Mouse (Mus musculus): Measurements from ENCODE around the gene Rpl23a.
"Not testable (repeated sequence)": the region's sequence is repeated elsewhere in the genome, so short reads cannot be mapped to it uniquely, and the experiment has no call there.

The Rpl23a gene

DNA sequence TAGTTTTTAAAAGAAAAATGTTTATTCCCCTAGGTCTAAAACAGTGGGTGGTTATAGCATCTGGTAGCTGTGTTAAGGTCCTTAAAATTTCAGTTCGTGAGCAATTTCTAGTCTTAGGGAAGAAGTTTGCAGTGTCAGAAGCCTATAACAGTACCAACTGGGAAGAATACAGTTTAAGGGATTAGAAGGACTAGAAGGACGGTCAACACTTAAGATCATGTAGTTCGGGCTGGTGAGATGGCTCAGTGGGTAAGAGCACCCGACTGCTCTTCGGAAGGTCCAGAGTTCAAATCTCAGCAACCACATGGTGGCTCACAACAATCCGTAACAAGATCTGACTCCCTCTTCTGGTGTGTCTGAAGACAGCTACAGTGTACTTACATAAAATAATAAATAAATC, 1.3 kb upstream of the Rpl23a start:
- not testable (repeated sequence) for DNase-seq (ENCODE audit: low read depth in 2 of 2, low spot score in 2 of 2)

DNA sequence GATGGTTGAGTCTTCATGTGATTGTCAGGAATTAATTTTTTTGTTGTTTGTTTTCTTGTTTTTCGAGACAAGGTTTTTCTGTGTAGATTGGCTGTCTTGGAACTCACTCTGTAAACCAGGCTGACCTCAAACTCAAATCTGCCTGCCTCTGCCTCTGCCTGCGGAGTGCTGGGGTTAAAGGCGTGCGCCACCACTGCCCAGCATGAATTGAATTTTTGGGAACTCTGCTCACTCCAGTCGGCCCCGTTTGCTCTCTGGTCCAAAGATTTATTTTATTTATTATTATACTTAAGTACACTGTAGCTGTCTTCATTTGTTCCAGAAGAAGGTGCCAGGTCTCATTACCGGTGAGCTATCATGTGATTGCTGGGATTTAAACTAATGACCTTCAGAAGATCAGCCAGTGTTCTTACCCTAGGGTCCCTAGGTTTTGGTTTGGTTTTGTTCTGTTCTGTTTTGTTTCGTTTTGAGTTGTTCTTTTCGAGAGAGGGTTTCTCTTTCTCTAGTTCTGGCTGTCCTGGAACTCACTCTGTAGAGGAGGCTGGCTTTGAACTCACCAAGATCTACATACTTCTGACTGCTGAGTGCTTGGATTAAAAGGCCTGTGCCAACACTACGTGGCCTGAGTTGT, 615 bp upstream of the Rpl23a start:
- DNase-seq (ENCODE audit: low read depth in 2 of 2, low spot score in 2 of 2) = no peak

DNA sequence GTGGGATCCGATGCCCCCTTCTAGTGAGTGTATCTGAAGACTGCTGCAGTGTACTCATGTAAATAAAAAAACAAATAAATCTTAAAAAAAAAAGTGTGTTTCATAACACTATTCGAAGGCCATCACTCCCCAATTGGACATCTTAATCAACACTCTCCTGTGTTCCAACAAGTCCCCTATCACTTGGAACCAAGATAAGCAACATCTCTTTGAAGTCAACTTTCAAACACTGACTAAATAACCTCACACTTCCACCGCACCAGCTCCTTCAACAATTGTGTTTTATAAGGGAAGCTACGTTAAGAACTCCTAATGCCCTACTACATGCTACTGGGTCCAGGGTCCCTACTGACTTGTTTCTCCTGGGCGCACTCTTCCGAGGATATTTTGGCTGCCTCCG, 934 bp downstream of the Rpl23a start:
- DNase-seq (ENCODE audit: low read depth in 2 of 2, low spot score in 2 of 2) = no peak

DNA sequence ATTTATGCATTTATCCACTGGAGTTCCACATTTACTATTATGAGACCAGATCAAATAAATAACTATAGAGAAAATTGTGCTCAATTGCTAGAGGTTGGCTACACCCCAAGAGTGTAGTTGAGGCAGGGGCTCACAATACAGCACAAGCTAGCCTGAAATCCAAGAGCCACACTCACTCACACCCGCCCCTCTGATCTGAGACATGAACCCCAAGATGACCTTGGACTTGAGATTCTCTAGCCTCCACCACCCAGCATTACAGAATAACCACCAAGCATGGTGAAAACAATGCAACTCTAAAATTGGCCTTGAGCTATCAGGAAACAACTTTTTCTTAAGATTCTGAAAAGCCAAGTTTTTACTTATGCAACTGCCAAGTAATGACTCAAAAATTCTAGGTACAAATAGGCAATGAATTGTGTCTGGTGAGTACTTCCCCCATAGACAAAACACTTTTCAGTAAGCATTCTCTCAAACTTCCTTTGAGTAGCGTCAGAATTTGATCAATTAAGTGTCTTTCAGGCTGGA, 1.5 kb downstream of the Rpl23a start:
- DNase-seq (ENCODE audit: low read depth in 2 of 2, low spot score in 2 of 2) = no peak

DNA sequence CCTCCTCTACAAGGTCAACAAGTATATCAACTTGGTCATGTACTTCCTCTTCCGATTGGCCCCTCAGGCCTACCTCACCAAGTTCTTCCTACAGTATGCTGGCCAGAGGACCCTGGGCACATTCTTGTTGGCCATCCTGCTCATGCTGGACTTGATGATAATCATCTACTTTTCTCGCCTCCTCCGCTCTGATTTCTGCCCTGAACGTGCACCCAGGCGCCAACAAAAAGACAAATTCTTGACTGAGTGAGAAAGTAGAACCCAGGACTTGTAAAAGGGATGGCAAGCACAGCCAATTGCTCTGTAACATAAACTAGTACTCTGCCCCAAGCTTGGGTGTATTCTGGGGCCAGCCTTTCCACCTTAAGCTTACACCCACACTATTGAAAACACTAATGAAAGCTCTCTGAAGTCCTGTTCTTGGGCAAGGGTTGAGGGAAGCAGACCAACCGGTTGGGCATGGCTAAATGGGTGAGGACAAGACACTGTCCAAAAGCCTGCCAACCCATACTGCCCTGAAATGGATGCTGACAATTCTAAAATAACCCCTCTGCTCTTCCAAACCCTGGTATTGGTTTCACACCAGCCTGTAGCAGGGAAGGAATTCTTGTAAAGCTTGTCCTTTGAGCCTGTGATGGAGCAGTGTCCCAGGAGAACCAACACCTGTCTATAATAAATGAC, 3.2 kb downstream of the Rpl23a start:
- no peak for DNase-seq (ENCODE audit: low read depth in 2 of 2, low spot score in 2 of 2)

DNA sequence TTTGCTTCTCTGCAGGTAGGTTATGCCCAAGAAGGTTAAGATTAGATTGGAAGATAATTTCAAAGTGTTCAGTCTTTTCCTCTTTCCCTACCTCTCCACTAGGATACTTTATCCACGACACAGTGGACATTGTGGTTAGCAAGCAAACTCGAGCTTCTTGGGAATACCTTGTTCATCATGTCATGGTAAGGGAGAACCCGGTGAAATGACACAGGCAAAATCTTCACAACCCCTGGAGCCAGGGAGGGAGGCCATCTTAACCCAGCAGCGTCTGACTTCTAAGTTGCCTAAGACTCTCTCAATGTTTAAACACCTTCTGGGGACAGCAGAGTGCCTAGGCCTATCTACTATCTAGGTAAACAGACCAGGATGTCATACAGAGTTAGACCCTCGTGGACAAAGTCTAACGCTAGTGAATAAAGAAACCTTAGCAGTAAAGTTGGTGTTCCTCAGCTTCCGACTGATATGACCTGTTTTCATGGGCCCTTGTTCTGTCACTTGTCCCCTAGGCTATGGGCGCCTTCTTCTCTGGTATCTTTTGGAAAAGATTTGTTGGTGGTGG, 3.9 kb downstream of the Rpl23a start:
- no peak for DNase-seq (ENCODE audit: low read depth in 2 of 2, low spot score in 2 of 2)

DNA sequence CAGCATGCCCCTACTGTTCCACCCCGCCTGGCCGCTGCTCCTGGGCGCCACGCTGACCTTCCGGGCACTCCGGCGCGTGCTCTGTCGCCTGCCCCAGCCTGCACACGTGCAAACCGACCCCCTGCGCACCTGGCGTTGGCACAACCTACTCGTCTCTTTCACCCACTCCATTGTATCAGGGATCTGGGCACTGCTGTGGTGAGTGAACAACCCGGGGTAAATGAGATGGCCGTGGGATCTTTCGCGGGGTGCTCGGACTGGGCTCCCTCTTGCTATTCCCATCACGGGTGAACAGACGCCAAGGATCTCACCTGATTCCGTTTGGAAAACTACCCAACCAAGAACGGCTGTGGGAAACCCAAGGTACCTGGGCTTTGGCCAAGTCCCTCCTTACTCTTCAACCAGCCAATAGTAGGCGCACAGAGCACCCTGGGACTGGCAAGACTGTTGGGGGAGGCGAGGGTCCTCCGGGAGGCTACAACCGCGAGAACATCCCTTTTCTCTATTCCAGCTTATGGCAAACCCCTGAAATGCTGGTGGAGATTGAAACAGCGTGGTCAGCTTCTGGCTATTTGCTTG, 4.4 kb downstream of the Rpl23a start:
- no peak for DNase-seq (ENCODE audit: low read depth in 2 of 2, low spot score in 2 of 2)

DNA sequence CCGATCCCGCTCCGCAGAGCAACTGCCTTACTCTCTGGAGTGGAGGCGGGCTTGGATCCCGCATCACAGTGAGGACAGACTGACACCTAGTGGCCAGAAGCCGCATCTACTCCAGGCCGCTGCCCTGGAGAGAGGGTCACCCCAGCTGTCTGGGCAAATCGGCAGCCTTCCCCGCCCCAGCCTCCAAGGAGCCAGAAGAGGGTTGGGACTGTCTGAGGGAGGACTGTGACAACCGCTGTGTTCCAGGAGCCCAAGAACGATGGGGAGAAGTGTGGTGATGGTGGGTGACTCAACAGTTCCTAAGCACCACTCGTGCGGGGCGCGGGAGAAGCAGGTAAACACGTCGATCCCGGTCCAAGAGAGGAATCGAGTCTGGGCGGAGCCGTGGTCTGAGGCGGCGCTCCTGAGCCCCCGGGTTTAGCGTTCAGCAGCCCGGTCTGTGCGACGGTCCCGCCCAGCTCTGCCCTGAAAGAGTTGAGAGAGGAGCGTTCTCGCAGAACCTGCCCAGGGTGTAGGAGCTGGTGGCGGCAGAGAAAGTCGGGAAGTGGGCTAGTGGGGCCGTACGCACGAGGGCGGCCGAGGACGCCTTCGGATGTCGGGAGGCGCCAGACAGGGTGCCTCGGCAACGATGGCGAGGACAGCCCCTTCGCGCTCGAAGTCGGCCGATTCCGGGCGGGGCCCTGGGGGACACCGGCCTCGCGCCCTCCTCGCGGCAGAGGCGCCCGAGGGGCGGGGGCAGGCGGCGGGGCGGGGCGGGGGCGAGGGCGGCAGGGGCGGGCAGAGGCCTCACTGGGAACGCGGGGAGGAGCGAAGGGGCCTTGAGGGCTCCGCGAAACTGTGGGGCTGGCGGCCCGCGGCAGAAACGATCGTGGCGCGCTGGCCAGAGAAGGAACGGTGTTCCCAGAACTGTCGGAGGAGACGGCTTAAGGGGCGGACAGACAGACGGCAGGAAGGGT, 5.2 kb downstream of the Rpl23a start:
- DNase-seq (ENCODE audit: low read depth in 2 of 2, low spot score in 2 of 2) = peak; percentile 87 to 90

DNA sequence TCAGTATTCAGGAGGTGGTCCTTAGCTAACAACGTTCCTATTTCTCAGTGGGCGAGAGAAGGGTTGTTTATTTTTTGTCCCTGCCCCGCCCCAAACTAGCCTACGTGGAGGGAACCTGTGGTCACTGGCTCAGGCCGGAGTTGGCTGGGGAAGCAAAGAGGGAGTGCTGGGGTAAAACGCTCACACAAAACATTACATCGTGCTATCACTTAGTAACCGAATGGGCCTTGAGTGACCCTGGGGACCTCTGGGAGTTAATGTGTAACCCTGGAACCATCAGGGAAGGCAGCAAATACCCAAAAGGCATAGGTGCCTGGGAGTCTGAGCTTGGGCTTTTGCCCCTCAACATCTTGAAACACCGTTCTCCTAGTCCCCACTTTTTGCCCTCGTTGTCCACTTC, 5.9 kb downstream of the Rpl23a start:
- peak in 1 of 2 experiments; percentile 40 for DNase-seq (ENCODE audit: low read depth in 2 of 2, low spot score in 2 of 2)

DNA sequence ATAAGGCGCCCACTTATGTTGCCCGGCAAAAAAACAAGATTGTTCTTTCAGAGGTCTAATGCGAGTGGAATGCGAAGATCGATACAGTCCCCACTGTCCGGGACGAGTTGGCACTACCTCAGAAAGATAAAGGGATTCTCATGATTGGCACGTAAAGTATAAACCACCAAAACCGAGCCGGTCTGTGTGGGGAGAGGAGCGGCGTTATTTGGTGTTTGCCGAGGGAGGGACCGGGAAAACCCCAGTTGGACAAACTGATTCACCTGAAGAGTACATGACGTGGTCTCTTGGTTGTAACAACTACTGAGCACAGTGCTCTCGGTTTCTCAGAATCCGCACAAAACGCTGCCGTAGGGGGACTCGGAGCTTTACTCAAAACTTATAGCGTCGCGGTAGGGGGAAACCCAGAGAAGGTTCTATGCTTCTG, 6.5 kb downstream of the Rpl23a start:
- no peak for DNase-seq (ENCODE audit: low read depth in 2 of 2, low spot score in 2 of 2)

DNA sequence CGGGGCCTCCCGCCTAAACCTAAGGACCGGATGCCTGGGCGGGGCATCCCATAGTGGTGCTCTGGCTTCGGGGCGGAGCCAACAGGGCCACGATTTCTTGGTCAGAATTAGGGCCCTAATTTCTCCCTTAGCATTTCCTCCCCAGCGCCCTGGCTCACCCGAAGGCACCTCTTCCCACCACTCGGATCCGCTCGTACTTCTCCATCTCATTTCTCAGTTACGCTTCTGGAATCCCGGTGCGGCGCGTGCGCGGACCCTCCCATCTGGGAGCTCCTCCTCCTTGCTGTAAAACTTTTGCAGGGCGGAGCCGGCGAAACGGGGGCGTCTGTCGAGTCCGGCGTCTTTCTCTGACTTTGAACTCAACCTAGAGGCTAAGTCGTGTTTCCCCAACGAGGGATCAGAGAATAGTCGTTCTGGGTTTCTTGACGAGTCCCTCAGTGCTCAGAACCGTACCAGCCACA, 7.0 kb downstream of the Rpl23a start, which contains the start of the genes Nek8 and Tlcd1:
TSS of gene Nek8 (minus strand) at position 274 of the 461 bp plus-strand sequence.
TSS of gene Tlcd1 (plus strand) at position 310 of the 461 bp plus-strand sequence.
- peak; percentile 80 to 93 for DNase-seq (ENCODE audit: low read depth in 2 of 2, low spot score in 2 of 2)

DNA sequence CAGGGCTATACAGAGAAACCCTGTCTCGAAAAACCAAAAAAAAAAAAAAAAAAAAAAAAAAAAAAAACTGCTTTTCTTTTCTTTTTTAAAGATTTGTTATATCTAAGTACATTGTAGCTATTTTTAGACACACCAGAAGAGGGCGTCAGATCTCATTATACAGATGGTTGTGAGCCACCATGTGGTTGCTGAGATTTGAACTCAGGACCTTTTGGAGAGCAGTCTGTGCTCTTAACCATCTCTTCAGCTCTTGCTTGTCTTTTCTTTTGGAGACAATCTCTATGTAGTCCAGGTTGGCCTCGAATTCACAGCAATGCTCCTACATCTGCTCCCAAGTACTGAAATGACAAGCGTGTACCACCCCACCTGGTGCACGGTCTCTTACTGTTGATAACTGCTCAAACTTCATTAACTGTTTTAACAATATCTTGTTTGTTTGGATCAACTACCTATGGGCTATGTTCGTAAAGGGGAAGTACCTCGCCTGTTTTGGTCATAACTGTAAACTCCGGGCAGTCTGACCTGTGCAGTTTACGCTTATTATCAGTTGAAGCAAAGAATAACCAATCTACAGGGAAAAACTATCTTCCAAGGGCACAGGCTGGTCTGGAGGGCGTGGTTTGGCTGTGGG, 7.5 kb downstream of the Rpl23a start:
- DNase-seq (ENCODE audit: low read depth in 2 of 2, low spot score in 2 of 2) = no peak

DNA sequence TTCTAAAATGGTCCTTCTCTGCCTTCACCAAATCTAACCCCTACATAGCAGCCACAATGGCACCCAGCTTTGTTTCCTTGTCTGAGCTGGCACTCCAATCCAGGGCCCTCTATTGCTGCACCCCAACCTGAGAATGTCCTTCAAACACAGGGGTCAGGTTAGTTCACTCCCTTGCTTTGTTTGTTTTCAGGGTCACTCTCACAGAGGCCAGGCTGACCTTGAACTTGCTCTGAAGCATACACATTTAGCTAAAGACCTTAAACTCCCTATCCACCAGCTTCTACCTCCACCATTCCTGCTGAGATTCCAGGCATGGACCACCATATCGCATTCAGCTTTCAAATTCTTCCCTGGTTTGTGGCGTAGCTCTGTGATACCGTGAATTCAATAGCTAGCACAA, 8.9 kb downstream of the Rpl23a start:
- no peak for DNase-seq (ENCODE audit: low read depth in 2 of 2, low spot score in 2 of 2)

DNA sequence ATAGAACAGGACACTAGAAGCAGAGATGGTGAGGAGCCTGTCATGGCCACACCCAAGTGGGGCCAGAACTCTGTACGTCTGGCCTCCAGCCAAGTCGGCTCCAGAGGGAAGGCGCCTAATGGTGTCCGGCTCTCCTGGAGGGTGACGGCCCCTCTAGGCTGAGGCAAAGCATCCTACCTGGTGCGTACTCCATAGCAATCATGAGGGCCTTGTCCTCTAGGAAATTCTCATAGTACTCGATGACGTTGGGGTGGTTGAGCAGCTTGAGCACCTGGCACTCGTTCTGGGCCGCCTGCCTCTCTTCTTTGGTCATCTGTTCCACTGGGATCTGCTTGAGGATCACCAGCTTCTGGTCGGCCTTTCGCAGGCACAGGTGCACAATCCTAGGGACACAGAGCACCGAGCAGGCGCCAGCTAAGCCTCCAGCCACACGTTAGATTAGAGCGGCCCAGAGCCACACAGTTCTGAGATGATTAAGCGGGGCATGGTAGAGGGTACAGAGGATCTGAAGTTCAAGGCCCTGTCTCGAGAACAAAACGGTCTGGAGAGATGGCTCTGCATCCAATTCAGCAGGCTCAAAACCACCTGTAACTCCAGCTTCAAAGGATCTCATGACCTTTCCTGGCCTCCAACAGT, 10.5 kb downstream of the Rpl23a start:
- DNase-seq (ENCODE audit: low read depth in 2 of 2, low spot score in 2 of 2) = no peak

DNA sequence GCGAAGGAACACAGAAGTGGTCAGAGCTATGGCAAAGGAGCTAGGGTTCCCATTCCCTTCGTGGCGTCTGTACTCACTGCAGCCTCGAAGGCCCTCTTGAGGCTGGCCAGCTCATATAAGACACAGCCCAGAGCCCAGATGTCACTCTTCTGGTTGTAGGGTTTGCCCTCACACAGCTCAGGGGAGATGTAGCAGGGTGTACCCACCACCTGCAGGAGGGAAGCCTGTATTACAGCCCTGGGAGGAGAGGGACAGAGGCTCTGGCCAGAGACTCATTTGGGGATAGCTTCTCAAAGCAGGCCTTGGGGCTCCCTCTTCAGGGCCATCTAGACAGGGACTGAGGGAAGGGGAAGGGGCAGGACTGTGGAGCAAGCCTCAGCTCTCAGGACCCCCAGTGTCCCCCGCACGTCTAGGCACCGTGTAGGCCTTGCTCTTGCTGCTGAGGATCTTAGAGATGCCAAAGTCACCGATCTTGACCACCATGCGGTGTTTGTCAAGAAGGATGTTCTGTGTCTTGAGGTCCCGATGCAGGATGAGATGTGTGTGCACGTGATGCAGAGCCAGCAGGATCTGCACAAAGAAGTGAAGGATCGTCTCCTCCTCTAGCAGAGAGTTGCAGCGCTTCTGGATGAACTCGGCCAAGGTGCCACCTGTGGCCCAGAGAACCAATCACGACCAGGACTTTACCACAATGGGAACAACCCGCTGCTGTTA, 11.2 kb downstream of the Rpl23a start:
- no peak for DNase-seq (ENCODE audit: low read depth in 2 of 2, low spot score in 2 of 2)

DNA sequence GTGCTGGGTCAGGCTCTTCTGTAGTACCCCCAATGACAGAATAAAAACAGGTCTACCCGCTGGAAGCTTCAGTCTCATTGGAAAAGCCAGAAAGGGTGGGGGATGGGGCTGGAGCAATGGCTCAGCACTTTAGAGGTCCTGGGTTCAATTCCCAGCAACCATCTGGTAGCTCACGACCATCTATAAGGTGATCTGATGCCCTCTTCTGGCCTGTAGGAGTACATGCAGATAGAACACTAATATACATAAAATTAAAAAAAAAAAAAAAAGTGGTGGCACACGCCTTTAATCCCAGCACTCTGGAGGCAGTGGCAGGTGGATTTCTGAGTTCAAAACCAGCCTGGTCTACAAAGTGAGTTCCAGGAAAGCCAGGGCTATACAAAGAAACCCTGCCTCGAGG, 12.1 kb downstream of the Rpl23a start:
- DNase-seq (ENCODE audit: low read depth in 2 of 2, low spot score in 2 of 2) = no peak

DNA sequence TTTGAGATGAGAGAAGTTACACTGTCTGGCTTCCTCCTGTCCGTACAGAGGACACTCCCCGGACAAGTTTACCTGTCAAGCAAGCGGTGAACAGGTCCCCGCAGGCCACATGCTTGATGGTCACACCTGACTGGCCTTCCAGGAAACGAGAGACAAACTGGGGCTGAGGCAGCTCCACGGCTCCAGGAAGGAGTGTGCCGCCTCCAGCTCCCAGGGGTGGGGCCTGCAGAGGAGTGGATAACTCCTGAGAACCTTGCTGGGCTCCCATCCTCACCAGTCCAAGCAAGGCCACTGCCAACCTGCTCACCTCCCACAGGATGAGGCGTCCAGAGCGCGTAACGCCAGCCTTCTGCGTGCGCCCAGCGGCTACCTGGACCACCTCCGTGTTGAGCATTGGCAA, 13.1 kb downstream of the Rpl23a start:
- DNase-seq (ENCODE audit: low read depth in 2 of 2, low spot score in 2 of 2) = no peak

DNA sequence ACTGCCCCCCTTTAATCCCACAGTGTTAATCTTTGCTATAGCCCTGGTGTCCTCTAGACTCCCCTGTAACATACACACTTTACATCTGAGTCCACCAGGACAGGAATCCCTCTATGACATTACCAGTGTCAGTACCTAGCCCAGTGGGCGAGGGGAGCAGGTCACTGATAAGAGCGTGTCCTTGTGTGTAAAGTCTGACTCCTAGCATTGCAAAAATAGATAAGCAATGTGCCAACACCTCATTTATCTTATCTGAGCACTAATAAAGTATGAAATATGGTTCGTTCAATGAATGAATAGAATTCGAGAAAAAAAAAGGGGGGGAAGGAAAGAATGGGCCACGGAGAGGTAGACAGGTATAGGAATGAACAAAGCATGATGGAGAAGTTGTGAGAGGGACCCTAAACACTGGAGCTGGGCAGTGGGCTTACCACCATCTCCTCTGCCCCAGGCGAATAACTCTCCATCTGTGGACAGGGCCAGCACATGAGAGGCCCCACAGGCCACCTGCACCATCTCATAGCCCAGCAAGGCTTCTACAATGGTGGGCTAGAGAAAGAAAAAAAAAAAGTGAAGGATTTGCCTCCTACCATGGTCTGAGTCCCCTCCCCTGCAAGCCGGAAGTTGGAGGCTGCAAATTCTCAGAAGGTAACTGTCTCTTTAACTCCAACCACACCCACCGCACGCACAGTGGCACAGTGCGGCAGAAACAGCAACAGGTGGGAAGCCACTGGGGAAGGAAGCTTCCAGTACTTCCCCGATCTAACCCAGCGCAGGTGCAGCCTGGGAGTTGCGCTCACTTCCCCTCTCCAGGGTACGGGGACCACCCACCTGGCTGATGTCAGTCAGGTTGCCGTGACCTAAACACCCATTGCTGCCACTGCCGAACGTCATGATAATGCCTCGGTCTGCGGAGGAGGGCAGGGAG, 14.6 kb downstream of the Rpl23a start:
- DNase-seq (ENCODE audit: low read depth in 2 of 2, low spot score in 2 of 2) = peak; percentile 58 to 62
